Mouse (Mus musculus): ENCODE measurements around the gene Eif4g2. TPM values are rescaled to one million over a fixed set of nuclear protein-coding genes. Genes with fewer than 3 reads are reported as not detected.
A peak's percentile ranks its signal among the peaks of the same experiment; 100 is the strongest.

Gene Eif4g2
- polyA plus RNA-seq (2015; fragmentation: Nextera tagmentation; extraction: Ambion mirVana): 1,075 and 1,130 TPM in 2 replicates

GRCm38 (mm10) chr7:111082822-111083732, at the start of gene Eif4g2:
Gene Eif4g2 (minus strand): TSS chr7:111083030.
- WGBS: under 1% methylated on average over 69 of the region's 70 CpGs
- ATAC-seq (replicated peaks): peak; percentile 99
- H3K4me1 ChIP-seq: peaks cover 30% of the 10 kb centered on the region
- peak within 1 kb of the TSS; percentile 100 for H3K27ac ChIP-seq
- H3K27me3 ChIP-seq (replicated peaks): no peaks in the 10 kb centered on the region
- H3K4me2 ChIP-seq: peak within 1 kb of the TSS; percentile 58
- H3K4me3 ChIP-seq: peak within 1 kb of the TSS; percentile 97
- H3K9ac ChIP-seq: peak within 1 kb of the TSS; percentile 100
- no peaks in the 10 kb centered on the region for H3K9me3 ChIP-seq
- peaks cover 27% of the 10 kb centered on the region for H3K36me3 ChIP-seq (replicated peaks)

GRCm38 (mm10) chr7:111132596-111132995, 49.8 kb upstream of the Eif4g2 start:
- H3K36me3 ChIP-seq (replicated peaks): no peaks in the 10 kb centered on the region
- ATAC-seq (replicated peaks): no peak
- no peak overlapping the region for H3K4me2 ChIP-seq
- WGBS: 71% methylated on average over 2 of the region's 2 CpGs
- no peak overlapping the region for H3K4me3 ChIP-seq
- H3K27ac ChIP-seq: no peak overlapping the region
- no peaks in the 10 kb centered on the region for H3K9me3 ChIP-seq
- H3K9ac ChIP-seq: no peak overlapping the region
- H3K27me3 ChIP-seq (replicated peaks): no peaks in the 10 kb centered on the region
- H3K4me1 ChIP-seq: no peaks in the 10 kb centered on the region

DNA sequence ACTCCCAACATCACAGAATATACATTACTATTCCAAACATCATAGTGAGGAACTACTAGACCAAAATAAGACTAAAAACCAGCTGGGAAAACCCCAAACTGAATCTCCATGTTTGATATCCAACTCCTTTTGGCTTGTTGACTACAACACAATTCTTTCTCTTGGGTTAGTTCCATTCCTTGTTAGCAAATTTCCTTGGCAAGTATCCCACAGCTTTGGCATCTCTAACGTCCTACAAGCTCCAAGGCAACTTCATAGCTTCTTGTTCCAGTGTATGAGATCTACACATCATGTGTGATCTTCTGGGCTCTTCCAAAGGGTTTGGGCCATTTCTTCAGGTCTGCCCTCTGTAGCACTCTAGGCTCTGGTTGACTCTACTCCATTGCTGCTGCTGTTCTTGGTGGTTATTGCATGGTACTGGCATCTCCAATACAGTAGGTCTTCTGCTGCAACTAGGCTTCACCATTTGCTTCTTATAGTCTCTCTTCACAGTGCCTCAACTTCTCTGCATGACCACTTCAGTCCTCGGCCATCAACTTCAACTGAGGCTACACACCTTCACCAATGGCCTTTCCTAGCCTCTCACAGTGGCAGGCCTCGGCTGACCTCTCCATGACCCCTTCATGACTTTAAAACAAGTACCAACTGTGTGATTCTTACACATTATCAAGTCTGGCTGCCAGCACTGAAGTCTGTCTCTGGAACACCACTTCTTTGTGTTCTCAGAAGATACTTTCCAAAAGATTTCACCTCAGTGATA, 44.0 kb upstream of the Eif4g2 start:
- H3K9me3 ChIP-seq: no peaks in the 10 kb centered on the region
- H3K27ac ChIP-seq: no peak overlapping the region
- H3K4me3 ChIP-seq: no peak overlapping the region
- H3K4me2 ChIP-seq: no peak overlapping the region
- H3K4me1 ChIP-seq: peaks cover 3% of the 10 kb centered on the region; the same call in 1 of the 2 replicates
- H3K9ac ChIP-seq: no peak overlapping the region
- no peak for ATAC-seq (replicated peaks)
- no peaks in the 10 kb centered on the region for H3K27me3 ChIP-seq (replicated peaks)
- 84% methylated on average over 3 of the region's 3 CpGs for WGBS
- H3K36me3 ChIP-seq (replicated peaks): no peaks in the 10 kb centered on the region

DNA sequence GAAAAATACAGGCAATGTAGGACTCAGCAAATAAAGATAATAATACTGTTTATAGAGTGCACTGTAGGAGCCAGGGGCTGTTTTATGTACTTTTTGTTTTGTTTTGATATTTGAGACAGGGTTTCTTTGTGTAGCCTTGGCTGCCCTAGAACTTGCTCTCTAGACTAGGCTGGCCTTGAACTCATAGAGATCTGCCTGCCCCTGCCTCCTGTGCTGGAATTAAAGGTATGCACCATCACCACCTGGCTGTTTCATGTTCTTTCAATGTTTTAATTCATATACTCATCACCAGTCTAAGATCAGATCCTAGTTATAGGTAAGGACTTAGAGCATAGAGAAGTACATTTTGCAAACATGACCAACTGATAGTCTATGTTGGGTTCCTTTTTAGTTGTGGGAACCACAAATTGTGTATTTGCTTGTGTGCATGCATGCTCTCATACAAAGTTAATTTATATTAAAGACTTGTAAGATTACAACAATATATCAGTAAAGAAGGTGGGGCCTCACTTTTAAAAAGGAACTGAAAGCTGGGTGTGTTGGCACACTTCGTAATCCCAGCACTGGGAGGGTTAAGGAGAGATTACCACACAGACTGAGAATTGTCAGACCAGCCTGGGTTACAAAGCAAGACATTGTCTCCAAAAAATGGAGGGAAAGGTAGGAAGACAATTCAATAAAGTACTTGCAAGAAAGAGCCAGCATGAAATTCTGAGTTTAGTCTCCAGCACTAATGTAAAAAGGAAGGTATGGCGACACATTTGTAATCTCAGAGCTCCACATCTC, 41.1 kb upstream of the Eif4g2 start:
- Histone ChIP-seq H3K4me3 (no peak overlapping the region), H3K4me2 (no peak overlapping the region), H3K27me3 (replicated peaks) (no peaks in the 10 kb centered on the region), H3K9me3 (no peaks in the 10 kb centered on the region), H3K27ac (no peak overlapping the region), H3K36me3 (replicated peaks) (no peaks in the 10 kb centered on the region), H3K4me1 (peaks cover 9% of the 10 kb centered on the region), H3K9ac (no peak overlapping the region)
- no peak for ATAC-seq (replicated peaks)
- 99% methylated on average over 2 of the region's 2 CpGs for WGBS

GRCm38 (mm10) chr7:111122531-111123130, 39.8 kb upstream of the Eif4g2 start:
- peak overlapping the region; percentile 57 for H3K4me3 ChIP-seq
- H3K9ac ChIP-seq: peak overlapping the region; percentile 77
- H3K36me3 ChIP-seq (replicated peaks): no peaks in the 10 kb centered on the region
- H3K27me3 ChIP-seq (replicated peaks): no peaks in the 10 kb centered on the region
- peak overlapping the region; percentile 75 for H3K4me2 ChIP-seq
- H3K9me3 ChIP-seq: no peaks in the 10 kb centered on the region
- H3K4me1 ChIP-seq: peaks cover 9% of the 10 kb centered on the region
- peak overlapping the region; percentile 99 for H3K27ac ChIP-seq
- under 1% methylated on average over 44 of the region's 44 CpGs for WGBS
- peak; percentile 100 for ATAC-seq (replicated peaks)

- H3K9ac ChIP-seq: peak overlapping the region; percentile 64
- H3K36me3 ChIP-seq (replicated peaks): no peaks in the 10 kb centered on the region
- ATAC-seq (replicated peaks): peak; percentile 89
- no peaks in the 10 kb centered on the region for H3K27me3 ChIP-seq (replicated peaks)
- peak overlapping the region; percentile 57 for H3K4me3 ChIP-seq
- H3K9me3 ChIP-seq: no peaks in the 10 kb centered on the region
- peak overlapping the region; percentile 99 for H3K27ac ChIP-seq
- H3K4me2 ChIP-seq: peak overlapping the region; percentile 75
- peaks cover 9% of the 10 kb centered on the region for H3K4me1 ChIP-seq
- under 1% methylated on average over 34 of the region's 34 CpGs for WGBS
These were observed 39.3 kb upstream of the Eif4g2 start for GRCm38 (mm10) chr7:111122084-111122530.

- Histone ChIP-seq H3K4me2 (peak overlapping the region; percentile 75), H3K27me3 (replicated peaks) (no peaks in the 10 kb centered on the region), H3K4me1 (peaks cover 9% of the 10 kb centered on the region), H3K36me3 (replicated peaks) (no peaks in the 10 kb centered on the region), H3K4me3 (peak overlapping the region; percentile 57), H3K9me3 (no peaks in the 10 kb centered on the region), H3K27ac (peak overlapping the region; percentile 99), H3K9ac (peak overlapping the region; percentile 64)
- no peak for ATAC-seq (replicated peaks)
- WGBS: 32% methylated on average over 9 of the region's 9 CpGs
These were observed 38.7 kb upstream of the Eif4g2 start for GRCm38 (mm10) chr7:111121522-111121921.

DNA sequence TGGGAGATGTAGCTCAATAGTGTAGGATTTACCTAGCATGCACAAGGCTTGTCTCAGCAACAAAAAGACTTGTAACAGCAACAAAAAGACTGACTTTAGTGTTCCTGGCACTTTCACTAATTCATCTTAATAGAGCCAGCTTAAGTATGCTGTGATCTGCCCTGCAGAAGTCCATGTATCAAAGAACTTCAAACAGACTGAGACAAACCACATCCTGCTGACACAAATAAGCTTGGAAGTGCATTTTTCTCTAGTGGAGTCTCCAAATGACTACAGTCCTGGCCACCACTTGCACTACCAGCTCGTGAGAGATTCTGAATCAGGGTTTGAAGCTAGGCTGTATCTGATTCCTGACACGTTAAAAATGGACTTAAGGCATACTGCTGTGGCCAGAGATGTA, 26.7 kb upstream of the Eif4g2 start:
- H3K4me3 ChIP-seq: no peak overlapping the region

GRCm38 (mm10) chr7:111109161-111109560, 26.3 kb upstream of the Eif4g2 start:
- no peak overlapping the region for H3K9ac ChIP-seq
- no peaks in the 10 kb centered on the region for H3K4me1 ChIP-seq
- no peak for ATAC-seq (replicated peaks)
- 0 out of 2 replicates have a peak, but pooled peaks cover 3% of the 10 kb centered on the region for H3K36me3 ChIP-seq (replicated peaks)
- no peak overlapping the region for H3K4me2 ChIP-seq
- H3K27me3 ChIP-seq (replicated peaks): no peaks in the 10 kb centered on the region
- no peak overlapping the region for H3K27ac ChIP-seq
- no peak overlapping the region for H3K4me3 ChIP-seq
- no peaks in the 10 kb centered on the region for H3K9me3 ChIP-seq
- 94% methylated on average over 2 of the region's 2 CpGs for WGBS

More for the DNA sequence above, 26.7 kb upstream of the Eif4g2 start:
- Histone ChIP-seq H3K9ac (no peak overlapping the region), H3K4me1 (no peaks in the 10 kb centered on the region), H3K9me3 (no peaks in the 10 kb centered on the region), H3K27me3 (replicated peaks) (no peaks in the 10 kb centered on the region), H3K36me3 (replicated peaks) (0 out of 2 replicates have a peak, but pooled peaks cover 3% of the 10 kb centered on the region), H3K27ac (no peak overlapping the region), H3K4me2 (no peak overlapping the region)
- no peak for ATAC-seq (replicated peaks)
- 77% methylated on average over 2 of the region's 2 CpGs for WGBS

- Histone ChIP-seq H3K4me2 (no peak overlapping the region), H3K36me3 (replicated peaks) (no peaks in the 10 kb centered on the region), H3K27me3 (replicated peaks) (no peaks in the 10 kb centered on the region), H3K27ac (no peak overlapping the region), H3K9me3 (no peaks in the 10 kb centered on the region), H3K4me1 (no peaks in the 10 kb centered on the region), H3K4me3 (no peak overlapping the region), H3K9ac (no peak overlapping the region)
- WGBS: 94% methylated on average over 1 of the region's 1 CpGs
- no peak for ATAC-seq (replicated peaks)
These were observed 15.4 kb upstream of the Eif4g2 start for GRCm38 (mm10) chr7:111098196-111098595.

- H3K4me1 ChIP-seq: no peaks in the 10 kb centered on the region
- no peaks in the 10 kb centered on the region for H3K9me3 ChIP-seq
- 85% methylated on average over 2 of the region's 2 CpGs for WGBS
- no peak overlapping the region for H3K4me3 ChIP-seq
- no peaks in the 10 kb centered on the region for H3K36me3 ChIP-seq (replicated peaks)
- no peak overlapping the region for H3K9ac ChIP-seq
- H3K4me2 ChIP-seq: no peak overlapping the region
- no peaks in the 10 kb centered on the region for H3K27me3 ChIP-seq (replicated peaks)
- ATAC-seq (replicated peaks): no peak
- no peak overlapping the region for H3K27ac ChIP-seq
These were observed 12.3 kb upstream of the Eif4g2 start for GRCm38 (mm10) chr7:111095169-111095568.

All from midbrain, embryonic 15.5 days (tissue).